Mouse (Mus musculus): ENCODE measurements around the gene Zfp354a. TPM values are rescaled to one million over a fixed set of nuclear protein-coding genes. Genes with fewer than 3 reads are reported as not detected.

Zfp354a gene
- total and polyA plus RNA-seq, 3 experiments, result 0.86 to 1.3 (median 1.2) TPM

GRCm38 (mm10) chr11:51085269-51085668, 26.2 kb downstream of the Zfp354a start:
- H3K27me3 ChIP-seq (ENCODE audit: control insufficient read depth, insufficient read depth, low read length), result no peaks in the 10 kb centered on the region
- H3K79me2 ChIP-seq (replicated peaks; ENCODE audit: control insufficient read depth, insufficient read depth, low read length), result no peaks in the 10 kb centered on the region
- no peak overlapping the region for H3K27ac ChIP-seq
- DNase-seq, result no peak
- intact Hi-C loops (cut with DNase I), result no loop called here
- 52% methylated on average over 13 of the region's 13 CpGs for WGBS
- no peak overlapping the region for H3K9ac ChIP-seq (ENCODE audit: low read depth, low read length)
- H3K4me3 ChIP-seq, result no peak overlapping the region
- no peaks in the 10 kb centered on the region for H3K4me1 ChIP-seq (ENCODE audit: control insufficient read depth, insufficient read depth, low read length)
- no peaks in the 10 kb centered on the region for H3K36me3 ChIP-seq (ENCODE audit: control insufficient read depth, insufficient read depth, low read length)
- TF ChIP-seq EP300 (IDR thresholded peaks at IDR 0.05; ENCODE audit: insufficient read depth, low read depth, low read length) (no peak), POLR2A (IDR thresholded peaks at IDR 0.05; ENCODE audit: insufficient read depth, low read depth, low read length) (no peak), CTCF (IDR thresholded peaks at IDR 0.05) (no peak)

GRCm38 (mm10) chr11:51107261-51107660, 48.2 kb downstream of the Zfp354a start:
- no peak for DNase-seq
- Histone ChIP-seq H3K36me3 (ENCODE audit: control insufficient read depth, insufficient read depth, low read length) (no peaks in the 10 kb centered on the region), H3K27ac (no peak overlapping the region), H3K27me3 (ENCODE audit: control insufficient read depth, insufficient read depth, low read length) (no peaks in the 10 kb centered on the region), H3K9ac (ENCODE audit: low read depth, low read length) (no peak overlapping the region), H3K79me2 (replicated peaks; ENCODE audit: control insufficient read depth, insufficient read depth, low read length) (no peaks in the 10 kb centered on the region), H3K4me3 (no peak overlapping the region), H3K4me1 (ENCODE audit: control insufficient read depth, insufficient read depth, low read length) (no peaks in the 10 kb centered on the region)
- WGBS, result 72% methylated on average over 2 of the region's 2 CpGs
- TF ChIP-seq CTCF (IDR thresholded peaks at IDR 0.05) (no peak), POLR2A (IDR thresholded peaks at IDR 0.05; ENCODE audit: insufficient read depth, low read depth, low read length) (no peak)
- intact Hi-C loops (cut with DNase I), result no loop called here

GRCm38 (mm10) chr11:51110621-51111020, 51.6 kb downstream of the Zfp354a start:
- Histone ChIP-seq H3K79me2 (replicated peaks; ENCODE audit: control insufficient read depth, insufficient read depth, low read length) (no peaks in the 10 kb centered on the region), H3K27me3 (ENCODE audit: control insufficient read depth, insufficient read depth, low read length) (no peaks in the 10 kb centered on the region), H3K4me1 (ENCODE audit: control insufficient read depth, insufficient read depth, low read length) (no peaks in the 10 kb centered on the region), H3K27ac (no peak overlapping the region), H3K9ac (ENCODE audit: low read depth, low read length) (no peak overlapping the region), H3K4me3 (no peak overlapping the region), H3K36me3 (ENCODE audit: control insufficient read depth, insufficient read depth, low read length) (no peaks in the 10 kb centered on the region)
- TF ChIP-seq EP300 (IDR thresholded peaks at IDR 0.05; ENCODE audit: insufficient read depth, low read depth, low read length) (no peak), POLR2A (IDR thresholded peaks at IDR 0.05; ENCODE audit: insufficient read depth, low read depth, low read length) (no peak), CTCF (IDR thresholded peaks at IDR 0.05) (no peak)
- intact Hi-C loops (cut with DNase I), result no loop called here
- WGBS, result 73% methylated on average over 3 of the region's 3 CpGs
- no peak for DNase-seq

Other genes with a start within 250 kb of the Zfp354a start
- 1 to 10 TPM; 2.9 to 4.1 TPM for gene Zfp354c, start 231.5 kb upstream of the Zfp354a start, total RNA-seq (2021)
- 0.70 and 2.2 TPM in 2 replicates for gene Zfp354c, start 231.5 kb upstream of the Zfp354a start, polyA plus RNA-seq (2012; rRNA removed)
- 1 to 10 TPM; 1.4 to 1.7 TPM for gene Zfp879, start 217.7 kb upstream of the Zfp354a start, total RNA-seq (2021)
- gene Zfp879, start 217.7 kb upstream of the Zfp354a start, polyA plus RNA-seq (2012; rRNA removed), result 0.37 and 0.53 TPM in 2 replicates
- gene Grm6, start 208.6 kb upstream of the Zfp354a start, total RNA-seq (2021), result under 1 TPM in 1 of 2 experiments, not detected in 1; 0.07 TPM
- gene Grm6, start 208.6 kb upstream of the Zfp354a start, polyA plus RNA-seq (2012; rRNA removed), result 0.06 TPM in 1 of 2 replicates, not detected in the other
- gene Zfp454, start 171.6 kb upstream of the Zfp354a start, total RNA-seq (2021), result 1 to 10 TPM in 1 of 2 experiments, under 1 TPM in 1; 0.78 to 1.3 TPM
- 0.27 and 1.5 TPM in 2 replicates for gene Zfp454, start 171.6 kb upstream of the Zfp354a start, polyA plus RNA-seq (2012; rRNA removed)
- gene Zfp2, start 143.1 kb upstream of the Zfp354a start, total RNA-seq (2021), result 1 to 10 TPM; 2.9 to 3.0 TPM
- 0.78 and 3.2 TPM in 2 replicates for gene Zfp2, start 143.1 kb upstream of the Zfp354a start, polyA plus RNA-seq (2012; rRNA removed)
- 1 to 10 TPM; 1.3 TPM for gene Zfp354b, start 127.6 kb upstream of the Zfp354a start, total RNA-seq (2021)
- 0.45 and 0.79 TPM in 2 replicates for gene Zfp354b, start 127.6 kb upstream of the Zfp354a start, polyA plus RNA-seq (2012; rRNA removed)
- gene 4933414I15Rik, start 115.5 kb upstream of the Zfp354a start, total RNA-seq (2021), result not detected
- not detected in 2 replicates for gene 4933414I15Rik, start 115.5 kb upstream of the Zfp354a start, polyA plus RNA-seq (2012; rRNA removed)
- gene Prop1, start 105.5 kb upstream of the Zfp354a start, total RNA-seq (2021), result not detected
- not detected in 2 replicates for gene Prop1, start 105.5 kb upstream of the Zfp354a start, polyA plus RNA-seq (2012; rRNA removed)
- not detected for gene Olfr1378, start 92.7 kb upstream of the Zfp354a start, total RNA-seq (2021)
- not detected in 2 replicates for gene Olfr1378, start 92.7 kb upstream of the Zfp354a start, polyA plus RNA-seq (2012; rRNA removed)
- not detected for gene Olfr1377, start 77.3 kb upstream of the Zfp354a start, total RNA-seq (2021)
- gene Olfr1377, start 77.3 kb upstream of the Zfp354a start, polyA plus RNA-seq (2012; rRNA removed), result not detected in 2 replicates
- not detected for gene Olfr51, start 55.7 kb upstream of the Zfp354a start, total RNA-seq (2021)
- gene Olfr51, start 55.7 kb upstream of the Zfp354a start, polyA plus RNA-seq (2012; rRNA removed), result not detected in 2 replicates
- gene Olfr54, start 45.0 kb upstream of the Zfp354a start, total RNA-seq (2021), result not detected
- not detected in 2 replicates for gene Olfr54, start 45.0 kb upstream of the Zfp354a start, polyA plus RNA-seq (2012; rRNA removed)
- gene Olfr1375, start 11.1 kb upstream of the Zfp354a start, total RNA-seq (2021), result not detected
- not detected in 2 replicates for gene Olfr1375, start 11.1 kb upstream of the Zfp354a start, polyA plus RNA-seq (2012; rRNA removed)
- not detected for gene Gm12569, start 161.2 kb downstream of the Zfp354a start, total RNA-seq (2021)
- not detected in 2 replicates for gene Gm12569, start 161.2 kb downstream of the Zfp354a start, polyA plus RNA-seq (2012; rRNA removed)
- 10 to 100 TPM; 32.5 to 41.9 TPM for gene Clk4, start 202.5 kb downstream of the Zfp354a start, total RNA-seq (2021)
- gene Clk4, start 202.5 kb downstream of the Zfp354a start, polyA plus RNA-seq (2012; rRNA removed), result 26.2 and 42.8 TPM in 2 replicates
- gene BC049762, start 203.8 kb downstream of the Zfp354a start, total RNA-seq (2021), result under 1 TPM in 1 of 2 experiments, not detected in 1; 0.41 TPM
- 0.23 and 0.84 TPM in 2 replicates for gene BC049762, start 203.8 kb downstream of the Zfp354a start, polyA plus RNA-seq (2012; rRNA removed)
- 1 to 10 TPM; 1.1 to 1.7 TPM for gene Col23a1, start 230.7 kb downstream of the Zfp354a start, total RNA-seq (2021)
- gene Col23a1, start 230.7 kb downstream of the Zfp354a start, polyA plus RNA-seq (2012; rRNA removed), result 1.1 and 1.3 TPM in 2 replicates

Measured in heart, adult 2 months (tissue).